Mouse (Mus musculus) hindbrain, embryonic 15.5 days (tissue): ENCODE measurements around the gene Ftl1. TPM values are rescaled to one million over a fixed set of nuclear protein-coding genes. Genes with fewer than 3 reads are reported as not detected.
"Not testable (repeated sequence)": the region's sequence is repeated elsewhere in the genome, so short reads cannot be mapped to it uniquely, and the experiment has no call there.

Source experiments
- ATAC-seq: fragments of 200-750 bp; cut with Nextera tagmentation; 2 replicates; pipeline ENCODE4 v1.8.0; 2017; ENCODE audit warnings: low read depth, moderate number of reproducible peaks, moderate TSS enrichment; ENCODE audit not compliant: low FRiP score
- H3K27ac ChIP-seq: fragments of 300-500 bp; sonication (generic); replicated peaks from 2 replicates; pipeline ENCODE4 v1.5.1; 2015; ENCODE audit warnings: mild to moderate bottlenecking, inconsistent platforms
- H3K27me3 ChIP-seq: fragments of 300-500 bp; sonication (generic); 2 replicates; pipeline ENCODE4 v1.6.1; 2015; ENCODE audit warnings: control low read depth, inconsistent platforms
- H3K36me3 ChIP-seq: fragments of 300-500 bp; sonication (generic); 2 replicates; pipeline ENCODE4 v1.6.1; 2015; ENCODE audit warnings: control low read depth, inconsistent platforms
- H3K4me1 ChIP-seq: fragments of 300-500 bp; sonication (generic); replicated peaks from 2 replicates; pipeline ENCODE4 v1.6.1; 2015; ENCODE audit warnings: control low read depth, inconsistent platforms
- H3K4me2 ChIP-seq: fragments of 300-500 bp; sonication (generic); 2 replicates; pipeline ENCODE4 v1.6.1; 2015; ENCODE audit warnings: moderate library complexity, mild to moderate bottlenecking, inconsistent platforms
- H3K4me3 ChIP-seq: fragments of 300-500 bp; sonication (generic); 2 replicates; pipeline ENCODE4 v1.5.1; 2015; ENCODE audit warnings: mild to moderate bottlenecking, inconsistent platforms
- H3K9ac ChIP-seq: fragments of 300-500 bp; sonication (generic); 2 replicates; pipeline ENCODE4 v1.6.1; 2015; ENCODE audit warnings: inconsistent platforms
- H3K9me3 ChIP-seq: fragments of 300-500 bp; sonication (generic); 2 replicates; pipeline ENCODE4 v1.6.1; 2016; ENCODE audit warnings: control low read depth, inconsistent platforms
- WGBS: fragments of 180-500 bp; shearing (Covaris S2); methylation state at CpG from one replicate; pipeline ENCODE4 v1.1.7; 2015; 5-methylcytosine and 5-hydroxymethylcytosine counted together
- polyA plus RNA-seq: library from polyadenylated mRNA; unstranded; fragments of >200 nt; fragmentation: Nextera tagmentation; extraction: Ambion mirVana; gene quantifications from 2 replicates; pipeline ENCODE4 v1.2.1, GENCODE M21; 2015

Ftl1 gene
- polyA plus RNA-seq = 5,657 and 5,762 TPM in 2 replicates

DNA sequence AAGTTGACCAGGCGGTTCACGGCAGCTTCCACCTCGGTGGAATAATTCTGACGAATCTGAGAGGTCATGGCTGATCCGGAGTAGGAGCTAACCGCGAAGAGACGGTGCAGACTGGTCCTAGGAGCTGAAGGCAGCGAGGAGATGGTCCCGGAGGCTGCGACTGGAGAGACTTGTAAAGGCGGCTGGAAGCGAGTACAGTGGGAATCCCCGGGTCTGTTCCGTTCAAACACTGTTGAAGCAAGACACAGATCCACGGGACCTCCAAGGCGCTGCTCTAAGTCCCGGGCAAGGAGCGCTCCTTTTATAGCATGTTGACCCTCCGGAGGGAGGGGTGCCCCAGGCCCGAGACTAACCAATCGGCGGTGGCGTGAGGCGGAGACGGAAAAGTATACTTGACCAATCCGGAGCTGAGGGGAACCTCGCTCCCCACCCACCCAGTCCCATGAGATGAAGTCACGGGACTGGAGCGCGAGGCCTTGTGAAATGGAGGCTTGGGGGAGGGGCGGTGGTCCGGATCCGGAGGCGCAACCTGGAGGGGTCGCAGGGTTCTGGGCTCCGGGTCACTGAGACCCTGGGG lies at the start of gene Ftl1:
Gene Ftl1, minus strand, starts transcription at position 321 of the 577 bp plus-strand sequence.
- peak within 1 kb of the TSS; percentile 87 for H3K4me2 ChIP-seq
- H3K9ac ChIP-seq = peak within 1 kb of the TSS; percentile 86
- peak within 1 kb of the TSS; percentile 77 for H3K4me3 ChIP-seq
- H3K27ac ChIP-seq = peak within 1 kb of the TSS; percentile 95
- ATAC-seq = peak; percentile 97
- peaks cover 27% of the 10 kb centered on the region for H3K36me3 ChIP-seq
- H3K27me3 ChIP-seq, H3K9me3 ChIP-seq: not testable (repeated sequence)
- H3K4me1 ChIP-seq = peaks cover 46% of the 10 kb centered on the region
- WGBS = under 1% methylated on average over 28 of the region's 37 CpGs

DNA sequence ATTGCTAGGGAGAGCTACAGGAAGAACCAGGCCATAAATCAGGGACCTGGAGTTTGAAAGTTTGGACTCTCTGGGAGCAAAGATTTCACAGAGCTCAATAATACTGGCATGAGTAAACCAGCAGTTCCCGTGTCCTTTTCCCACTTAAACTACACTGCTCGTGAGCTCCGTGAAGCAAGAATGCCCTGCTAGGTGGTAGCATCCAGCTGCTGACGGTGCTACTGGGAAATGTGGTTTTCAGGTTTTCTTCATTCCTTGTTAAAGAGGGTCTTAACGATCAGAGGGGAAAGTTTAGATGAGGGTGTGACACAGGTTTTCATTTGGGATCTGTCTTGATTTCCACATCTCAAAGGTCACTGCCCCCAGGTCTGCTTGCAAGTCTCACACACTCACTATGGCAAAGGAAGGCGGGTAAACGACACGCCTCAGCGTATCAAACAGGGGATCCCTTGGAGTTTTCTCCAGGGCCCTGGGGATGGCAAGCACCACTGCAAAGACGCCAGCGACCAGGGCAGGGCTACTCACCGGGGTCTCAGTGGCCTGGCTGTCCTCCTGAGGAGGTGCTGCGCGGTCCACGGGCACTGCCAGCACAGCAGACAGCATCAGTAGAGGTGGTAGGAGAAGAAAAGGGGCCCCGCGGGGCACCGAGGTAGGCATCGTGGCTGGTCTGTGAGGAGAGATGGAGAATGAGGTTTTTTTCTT lies 49.6 kb upstream of the Ftl1 start:
- no peaks in the 10 kb centered on the region for H3K27me3 ChIP-seq
- ATAC-seq = peak; percentile 17; the same call in 1 of the 2 replicates
- H3K9ac ChIP-seq = peak overlapping the region; percentile 71
- H3K4me2 ChIP-seq = peak overlapping the region; percentile 86
- peak overlapping the region; percentile 85 for H3K27ac ChIP-seq
- H3K9me3 ChIP-seq = no peaks in the 10 kb centered on the region
- peaks cover 16% of the 10 kb centered on the region for H3K4me1 ChIP-seq
- H3K36me3 ChIP-seq = peaks cover 12% of the 10 kb centered on the region; the same call in 1 of the 2 replicates
- peak overlapping the region; percentile 63 for H3K4me3 ChIP-seq
- 39% methylated on average over 19 of the region's 19 CpGs for WGBS

DNA sequence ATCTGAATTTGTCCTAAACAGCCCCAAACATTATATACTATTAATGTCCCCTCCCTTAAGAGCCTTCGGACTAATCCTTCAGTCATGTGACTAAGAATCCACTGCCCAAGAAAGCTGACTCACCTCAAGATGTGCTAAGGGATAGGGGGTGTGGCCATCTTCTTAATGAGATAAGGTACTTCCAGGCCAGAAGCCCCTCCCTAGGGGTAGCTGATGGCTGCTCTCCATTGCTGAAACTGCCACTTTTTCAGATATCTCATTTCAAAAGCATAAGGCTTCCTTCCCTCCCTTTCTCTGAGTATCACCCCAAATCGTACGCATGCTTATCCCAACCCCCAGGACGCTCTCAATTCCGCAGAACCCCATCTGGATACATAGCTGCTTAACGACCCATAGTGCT lies 48.9 kb upstream of the Ftl1 start:
- Histone ChIP-seq H3K4me1 (peaks cover 16% of the 10 kb centered on the region), H3K9ac (peak overlapping the region; percentile 71; the same call in 1 of the 2 replicates), H3K4me2 (peak overlapping the region; percentile 86), H3K27ac (no peak overlapping the region), H3K27me3 (no peaks in the 10 kb centered on the region), H3K4me3 (no peak overlapping the region), H3K9me3 (no peaks in the 10 kb centered on the region), H3K36me3 (peaks cover 12% of the 10 kb centered on the region; the same call in 1 of the 2 replicates)
- ATAC-seq = no peak
- WGBS = 85% methylated on average over 6 of the region's 6 CpGs

DNA sequence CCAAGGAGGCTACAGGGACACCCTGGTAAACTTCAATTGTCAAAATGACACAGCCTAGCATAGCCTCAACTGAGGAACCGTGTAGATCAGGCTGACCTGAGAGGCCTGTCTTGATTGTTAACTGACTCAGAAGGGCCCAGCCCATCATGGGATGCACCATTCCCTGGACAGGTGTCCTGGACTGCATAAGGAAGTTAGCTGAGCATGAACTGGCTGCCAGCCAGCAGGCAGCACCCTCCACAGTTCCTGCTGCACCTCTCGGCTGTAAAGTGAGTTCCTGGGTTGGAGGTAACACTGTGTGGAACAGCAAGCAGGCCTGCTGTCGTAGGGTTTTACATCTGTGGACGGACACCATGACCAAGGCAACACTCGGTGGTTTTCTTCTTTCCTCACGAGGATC lies 47.9 kb upstream of the Ftl1 start:
- Histone ChIP-seq H3K36me3 (peaks cover 12% of the 10 kb centered on the region; the same call in 1 of the 2 replicates), H3K4me3 (no peak overlapping the region), H3K9ac (no peak overlapping the region), H3K27ac (no peak overlapping the region), H3K27me3 (no peaks in the 10 kb centered on the region), H3K9me3 (no peaks in the 10 kb centered on the region), H3K4me2 (no peak overlapping the region), H3K4me1 (peaks cover 16% of the 10 kb centered on the region)
- 93% methylated on average over 6 of the region's 6 CpGs for WGBS
- ATAC-seq = no peak

DNA sequence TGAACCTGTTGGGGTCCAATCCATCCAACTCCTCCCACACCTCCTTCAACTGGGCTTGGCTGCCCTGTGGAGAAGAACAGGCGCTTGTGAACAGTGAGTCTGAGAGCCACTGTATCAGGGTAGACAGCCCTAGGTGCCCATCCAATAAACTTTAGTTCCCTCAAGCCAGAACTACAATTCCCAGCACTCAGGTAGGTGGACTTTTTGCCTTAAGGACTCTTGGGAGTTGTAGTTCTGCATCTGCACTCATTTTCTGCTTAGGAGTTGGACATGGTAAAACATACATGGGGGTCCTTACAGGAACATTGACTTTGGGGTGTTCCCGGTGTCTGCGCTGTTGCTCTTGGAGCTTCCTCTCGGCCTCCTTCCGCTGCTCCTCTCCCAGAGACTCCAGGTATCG lies 38.7 kb upstream of the Ftl1 start:
- 93% methylated on average over 6 of the region's 6 CpGs for WGBS

DNA sequence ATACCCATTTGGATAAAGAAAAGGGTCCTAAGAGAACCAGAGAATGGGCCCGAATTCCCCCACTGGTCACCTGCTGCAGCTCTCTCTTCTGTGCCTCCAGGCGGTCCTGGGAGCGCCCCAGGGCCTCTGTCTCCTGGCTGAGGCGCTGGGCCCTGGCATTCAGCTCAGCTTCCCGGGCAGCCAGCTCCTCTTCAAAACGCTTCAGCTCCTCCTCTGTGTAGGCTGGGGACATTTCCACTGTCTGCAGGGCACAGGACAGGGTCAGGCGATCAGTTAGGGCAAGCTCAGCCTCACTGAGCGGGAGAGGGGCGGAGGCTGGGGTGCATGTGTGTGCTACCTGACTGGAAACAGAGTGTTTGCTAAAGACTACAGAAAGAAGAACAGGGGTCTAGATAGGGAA lies 34.9 kb upstream of the Ftl1 start:
- H3K4me2 ChIP-seq = no peak overlapping the region
- peaks cover 50% of the 10 kb centered on the region for H3K36me3 ChIP-seq
- H3K4me1 ChIP-seq = peaks cover 10% of the 10 kb centered on the region; the same call in 1 of the 2 replicates
- H3K27me3 ChIP-seq = no peaks in the 10 kb centered on the region
- no peak for ATAC-seq
- no peak overlapping the region for H3K9ac ChIP-seq
- no peak overlapping the region for H3K27ac ChIP-seq
- WGBS = 86% methylated on average over 9 of the region's 9 CpGs
- no peak overlapping the region for H3K4me3 ChIP-seq
- H3K9me3 ChIP-seq = no peaks in the 10 kb centered on the region

More for the DNA sequence above, 38.7 kb upstream of the Ftl1 start:
- H3K9me3 ChIP-seq = no peaks in the 10 kb centered on the region
- peaks cover 57% of the 10 kb centered on the region for H3K36me3 ChIP-seq
- H3K4me3 ChIP-seq = no peak overlapping the region
- H3K27ac ChIP-seq = no peak overlapping the region
- no peak overlapping the region for H3K9ac ChIP-seq
- H3K27me3 ChIP-seq = no peaks in the 10 kb centered on the region
- no peak overlapping the region for H3K4me2 ChIP-seq
- H3K4me1 ChIP-seq = no peaks in the 10 kb centered on the region
- no peak for ATAC-seq

DNA sequence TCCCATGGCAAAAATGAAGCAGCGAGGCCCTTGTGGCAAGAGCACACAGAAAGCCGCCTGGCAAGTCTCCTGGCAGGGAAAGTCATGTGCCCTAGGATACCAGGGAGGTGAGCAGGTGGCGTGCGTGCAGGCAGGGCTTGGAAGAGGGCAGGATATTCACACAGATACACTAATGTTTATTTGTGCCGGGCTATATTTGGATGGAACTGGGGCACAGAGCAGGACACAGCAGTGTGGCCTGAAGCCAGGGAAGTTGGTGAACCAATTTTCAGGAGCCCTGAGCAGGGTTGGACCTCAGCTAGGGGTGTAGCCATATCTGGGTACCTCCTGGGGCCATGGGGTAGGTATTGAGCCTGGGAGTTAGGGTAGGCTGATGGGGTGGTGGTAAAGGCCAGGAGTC lies 33.3 kb upstream of the Ftl1 start:
- Histone ChIP-seq H3K4me2 (no peak overlapping the region), H3K9me3 (no peaks in the 10 kb centered on the region), H3K27me3 (no peaks in the 10 kb centered on the region), H3K4me1 (peaks cover 25% of the 10 kb centered on the region), H3K27ac (no peak overlapping the region), H3K4me3 (no peak overlapping the region), H3K9ac (no peak overlapping the region), H3K36me3 (peaks cover 45% of the 10 kb centered on the region)
- no peak for ATAC-seq
- 96% methylated on average over 5 of the region's 5 CpGs for WGBS

DNA sequence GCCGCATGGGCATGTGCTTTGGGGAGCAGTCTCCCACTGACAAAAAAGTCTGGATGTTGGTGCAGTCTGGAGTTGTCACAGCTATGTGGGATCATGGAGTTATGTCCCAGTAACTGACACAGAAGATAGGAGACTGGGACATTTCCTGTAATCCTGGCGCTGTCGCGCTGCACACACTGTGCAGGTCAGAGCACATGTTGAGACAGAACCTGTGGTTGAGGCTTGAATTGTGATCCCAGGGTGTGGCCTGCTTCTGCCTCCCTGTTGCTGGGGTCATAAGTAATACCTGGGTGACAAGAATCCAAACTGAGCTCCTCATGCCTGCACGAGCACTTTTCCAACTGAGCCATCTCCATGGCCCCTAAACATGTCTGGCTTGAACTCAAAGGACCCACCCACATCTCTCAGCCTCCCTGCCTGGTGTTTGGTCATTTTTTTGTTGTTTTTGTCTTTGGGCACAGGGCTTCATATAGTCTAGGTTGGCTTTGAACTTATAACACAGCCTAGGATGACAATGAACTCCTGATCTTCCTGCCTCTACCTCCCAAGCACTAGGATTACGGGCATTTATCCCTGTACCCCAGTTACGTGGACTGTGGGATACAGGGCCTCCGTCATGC lies 32.7 kb upstream of the Ftl1 start:
- Histone ChIP-seq H3K4me1 (peaks cover 28% of the 10 kb centered on the region), H3K4me3 (no peak overlapping the region), H3K27ac (no peak overlapping the region), H3K36me3 (peaks cover 45% of the 10 kb centered on the region), H3K9ac (no peak overlapping the region), H3K27me3 (no peaks in the 10 kb centered on the region), H3K4me2 (no peak overlapping the region), H3K9me3 (no peaks in the 10 kb centered on the region)
- WGBS = 94% methylated on average over 8 of the region's 8 CpGs
- no peak for ATAC-seq

DNA sequence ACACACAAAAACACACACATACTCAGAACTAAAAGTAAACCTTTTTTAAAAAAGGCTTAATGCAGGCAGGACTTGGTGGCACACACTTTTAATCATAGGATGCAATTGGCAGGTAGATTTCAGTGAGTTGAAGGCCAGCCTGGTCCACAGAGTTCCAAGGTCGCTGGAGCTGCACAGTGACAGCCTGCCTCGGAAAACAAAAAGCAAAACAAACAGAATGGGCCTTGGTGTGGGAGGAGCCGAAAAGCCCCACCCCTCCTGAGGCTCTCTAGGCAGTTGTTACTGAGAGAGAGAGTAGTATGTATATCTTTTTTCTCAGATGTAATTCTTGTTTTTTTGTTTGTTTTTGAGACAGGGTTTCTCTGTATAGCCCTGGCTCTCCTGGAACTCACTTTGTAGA lies 31.6 kb upstream of the Ftl1 start:
- no peaks in the 10 kb centered on the region for H3K27me3 ChIP-seq
- H3K36me3 ChIP-seq = peaks cover 35% of the 10 kb centered on the region
- 22% methylated on average over 3 of the region's 3 CpGs for WGBS
- no peak overlapping the region for H3K4me3 ChIP-seq
- H3K4me1 ChIP-seq = peaks cover 28% of the 10 kb centered on the region
- H3K9ac ChIP-seq = no peak overlapping the region
- no peaks in the 10 kb centered on the region for H3K9me3 ChIP-seq
- no peak for ATAC-seq
- H3K4me2 ChIP-seq = no peak overlapping the region
- H3K27ac ChIP-seq = peak overlapping the region; percentile 45; the same call in 1 of the 2 replicates

DNA sequence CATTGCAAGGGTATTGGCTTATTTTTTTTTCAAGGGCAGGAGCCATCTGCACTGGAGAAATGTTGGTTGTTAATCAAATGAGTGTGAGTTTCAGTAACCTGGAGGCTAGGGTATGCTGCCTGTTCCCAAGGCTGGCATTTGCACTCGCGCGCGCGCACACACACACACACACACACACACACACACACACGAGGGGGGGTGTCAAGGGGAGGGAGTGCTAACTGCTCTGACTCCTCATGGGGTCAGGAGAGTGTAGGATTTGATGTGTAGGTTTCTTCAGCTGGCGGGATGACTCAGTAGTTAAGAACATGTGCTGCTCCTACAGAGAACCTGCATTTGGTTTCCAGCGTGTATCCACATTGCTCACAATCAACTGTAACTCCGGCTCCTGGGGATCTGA lies 31.1 kb upstream of the Ftl1 start:
- 35% methylated on average over 9 of the region's 9 CpGs for WGBS
- no peak overlapping the region for H3K9ac ChIP-seq
- ATAC-seq = no peak
- H3K27me3 ChIP-seq = no peaks in the 10 kb centered on the region
- H3K4me1 ChIP-seq = peaks cover 28% of the 10 kb centered on the region
- no peaks in the 10 kb centered on the region for H3K9me3 ChIP-seq
- H3K4me3 ChIP-seq = no peak overlapping the region
- peak overlapping the region; percentile 45; the same call in 1 of the 2 replicates for H3K27ac ChIP-seq
- peaks cover 31% of the 10 kb centered on the region for H3K36me3 ChIP-seq
- no peak overlapping the region for H3K4me2 ChIP-seq

DNA sequence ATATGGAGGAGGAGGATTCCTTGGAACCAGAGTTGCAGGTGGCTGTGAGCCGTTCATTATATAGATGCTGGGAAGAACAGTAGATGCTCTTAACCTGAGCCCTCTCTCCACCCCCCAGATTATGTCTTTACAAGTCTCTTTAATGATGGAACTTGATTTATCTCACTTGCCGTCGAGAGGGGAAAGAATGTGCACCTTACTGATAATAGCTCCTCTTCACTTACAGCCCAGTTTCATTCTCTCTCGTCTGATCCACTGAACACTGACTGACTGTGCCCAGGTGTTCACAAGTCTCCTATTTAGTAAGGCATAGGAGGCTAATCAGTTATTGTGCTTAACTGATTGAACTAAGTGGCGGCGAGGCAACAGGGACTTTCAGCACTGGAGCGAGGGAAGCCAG lies 29.9 kb upstream of the Ftl1 start:
- Histone ChIP-seq H3K36me3 (peaks cover 18% of the 10 kb centered on the region), H3K9me3 (no peaks in the 10 kb centered on the region), H3K9ac (no peak overlapping the region), H3K4me2 (no peak overlapping the region), H3K27me3 (no peaks in the 10 kb centered on the region), H3K4me1 (peaks cover 28% of the 10 kb centered on the region), H3K4me3 (no peak overlapping the region), H3K27ac (no peak overlapping the region)
- WGBS = 78% methylated on average over 7 of the region's 7 CpGs
- no peak for ATAC-seq
